Mouse (Mus musculus): ENCODE data around the gene Xab2.

DNA sequence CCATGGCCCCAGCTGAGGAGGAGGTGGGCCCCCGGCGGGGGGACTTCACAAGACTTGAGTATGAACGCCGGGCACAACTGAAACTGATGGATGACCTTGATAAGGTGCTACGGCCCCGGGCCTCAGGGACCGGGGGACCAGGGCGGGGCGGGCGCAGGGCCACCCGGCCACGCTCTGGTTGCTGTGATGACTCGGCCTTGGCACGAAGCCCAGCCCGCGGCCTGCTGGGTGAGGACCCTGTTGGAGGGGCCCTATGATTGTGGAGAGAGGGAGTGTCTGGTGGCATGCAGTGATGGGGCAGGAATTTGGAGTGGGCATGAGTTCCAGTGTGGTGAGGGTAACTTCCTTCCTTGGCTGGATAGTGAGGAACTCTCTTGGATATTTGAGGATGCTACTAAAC, 14.5 kb downstream of the Xab2 start:
- TF ChIP-seq CTCF (IDR thresholded peaks at IDR 0.05; ENCODE audit: extremely low read depth, insufficient read length, insufficient replicate concordance, low read depth, low read length) (no peak), POLR2A (IDR thresholded peaks at IDR 0.05; ENCODE audit: low read depth, low read length) (no peak)

Measured in small intestine, adult 2 months (tissue).